Mouse (Mus musculus): ENCODE results near the gene Smarca4. TPM values are rescaled to one million over a fixed set of nuclear protein-coding genes. Genes with fewer than 3 reads are reported as not detected.

Smarca4 gene
- polyA plus RNA-seq, 1 experiment from 2014 or later: 139 TPM

MicroRNAs encoded within 50 kb of the gene (microRNA counts, 519-probe panel; counts per million panel counts)
- not detected for microRNA mmu-miR-1946b

Small RNAs within 50 kb of the gene (microRNA-seq; reads per million reads assigned to microRNA genes)
- not detected for gene Mir1946b

Other genes with a start within 250 kb of the Smarca4 start
- gene Ilf3, start 248.3 kb upstream of the Smarca4 start, polyA plus RNA-seq (2016; fragmentation: Nextera tagmentation; extraction: Ambion mirVana): 295 and 321 TPM in 2 replicates
- gene Qtrt1, start 204.3 kb upstream of the Smarca4 start, polyA plus RNA-seq (2016; fragmentation: Nextera tagmentation; extraction: Ambion mirVana): 64.8 and 73.1 TPM in 2 replicates
- 70.4 and 75.0 TPM in 2 replicates for gene Dnm2, start 191.3 kb upstream of the Smarca4 start, polyA plus RNA-seq (2016; fragmentation: Nextera tagmentation; extraction: Ambion mirVana)
- gene Tmed1, start 105.9 kb upstream of the Smarca4 start, polyA plus RNA-seq (2016; fragmentation: Nextera tagmentation; extraction: Ambion mirVana): 106 and 116 TPM in 2 replicates
- gene AB124611, start 90.0 kb upstream of the Smarca4 start, polyA plus RNA-seq (2016; fragmentation: Nextera tagmentation; extraction: Ambion mirVana): 6.0 and 7.1 TPM in 2 replicates
- 54.3 and 57.5 TPM in 2 replicates for gene Carm1, start 69.3 kb upstream of the Smarca4 start, polyA plus RNA-seq (2016; fragmentation: Nextera tagmentation; extraction: Ambion mirVana)
- 32.0 and 37.1 TPM in 2 replicates for gene Timm29, start 23.4 kb upstream of the Smarca4 start, polyA plus RNA-seq (2016; fragmentation: Nextera tagmentation; extraction: Ambion mirVana)
- 20.4 and 21.6 TPM in 2 replicates for gene Yipf2, start 23.3 kb upstream of the Smarca4 start, polyA plus RNA-seq (2016; fragmentation: Nextera tagmentation; extraction: Ambion mirVana)
- 52.2 and 58.9 TPM in 2 replicates for gene Ldlr, start 107.3 kb downstream of the Smarca4 start, polyA plus RNA-seq (2016; fragmentation: Nextera tagmentation; extraction: Ambion mirVana)
- gene Spc24, start 144.1 kb downstream of the Smarca4 start, polyA plus RNA-seq (2016; fragmentation: Nextera tagmentation; extraction: Ambion mirVana): 146 and 175 TPM in 2 replicates
- gene Kank2, start 182.6 kb downstream of the Smarca4 start, polyA plus RNA-seq (2016; fragmentation: Nextera tagmentation; extraction: Ambion mirVana): 8.6 and 9.5 TPM in 2 replicates
- 0.47 and 0.83 TPM in 2 replicates for gene Angptl8, start 219.3 kb downstream of the Smarca4 start, polyA plus RNA-seq (2016; fragmentation: Nextera tagmentation; extraction: Ambion mirVana)
- 22.0 and 23.5 TPM in 2 replicates for gene Dock6, start 236.5 kb downstream of the Smarca4 start, polyA plus RNA-seq (2016; fragmentation: Nextera tagmentation; extraction: Ambion mirVana)

All from midbrain, embryonic 10.5 days (tissue).